Mouse (Mus musculus): ENCODE measurements around the gene Dennd4a. TPM values are rescaled to one million over a fixed set of nuclear protein-coding genes. Genes with fewer than 3 reads are reported as not detected.
A peak's percentile ranks its signal among the peaks of the same experiment; 100 is the strongest.

The Dennd4a gene
- polyA plus RNA-seq (2015; fragmentation: Nextera tagmentation; extraction: Ambion mirVana) = 6.3 and 7.1 TPM in 2 replicates

DNA sequence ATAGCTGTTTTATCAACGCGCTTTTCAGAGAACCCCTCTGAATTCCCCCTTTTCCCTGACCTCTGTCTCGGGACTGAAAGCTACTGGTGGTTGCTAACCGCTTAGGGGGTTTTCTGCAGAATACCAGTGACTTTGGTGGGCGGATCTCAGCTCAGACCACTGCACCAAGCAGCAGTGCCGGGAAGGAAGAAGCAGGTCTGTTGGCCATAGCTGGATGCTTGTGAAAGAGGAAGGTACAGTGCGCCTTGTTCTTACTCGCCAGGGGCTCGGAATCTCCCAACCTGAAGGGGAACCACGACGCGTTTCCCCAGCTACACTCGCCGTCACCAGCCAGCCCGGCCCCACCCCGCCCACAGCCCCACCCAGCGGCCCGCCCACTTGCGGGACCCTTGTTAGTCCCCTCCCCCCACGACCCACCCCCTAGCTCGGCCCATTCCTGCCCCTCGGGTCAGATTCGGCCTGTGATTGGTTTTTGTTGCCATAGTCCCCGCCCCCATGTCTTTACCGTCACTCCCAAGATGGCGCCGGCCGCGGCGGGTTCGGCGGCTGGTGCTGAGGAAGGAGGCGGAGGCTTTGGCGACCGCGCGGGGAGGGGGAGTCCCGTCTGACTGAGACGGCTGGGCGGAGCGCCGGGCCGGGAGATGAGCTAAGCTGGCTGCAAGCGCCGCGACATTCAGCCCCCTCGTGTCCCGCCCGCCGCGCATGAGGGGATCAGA lies at the start of gene Dennd4a:
TSS of gene Dennd4a (plus strand) at position 519 of the 716 bp plus-strand sequence.
- Histone ChIP-seq H3K9me3 (ENCODE audit: low read length) (no peaks in the 10 kb centered on the region), H3K27me3 (replicated peaks; ENCODE audit: insufficient read depth, low read length) (no peaks in the 10 kb centered on the region), H3K4me2 (replicated peaks; ENCODE audit: low read depth, low read length) (peak within 1 kb of the TSS; percentile 77), H3K27ac (ENCODE audit: low read length) (peak within 1 kb of the TSS; percentile 80), H3K4me3 (ENCODE audit: low read depth, low read length) (peak within 1 kb of the TSS; percentile 88), H3K4me1 (ENCODE audit: insufficient read depth, low read depth, low read length) (no peaks in the 10 kb centered on the region), H3K9ac (replicated peaks; ENCODE audit: low read depth) (peak within 1 kb of the TSS; percentile 48), H3K36me3 (ENCODE audit: insufficient read depth, low read length) (no peaks in the 10 kb centered on the region)
- WGBS = under 1% methylated on average over 49 of the region's 51 CpGs
- DNase-seq (ENCODE audit: low spot score) (peak; percentile 99), ATAC-seq (peak; percentile 98)
- TF ChIP-seq EP300 (IDR thresholded peaks at IDR 0.05) = no peak
- no peak for TF ChIP-seq CTCF (IDR thresholded peaks at IDR 0.05)

DNA sequence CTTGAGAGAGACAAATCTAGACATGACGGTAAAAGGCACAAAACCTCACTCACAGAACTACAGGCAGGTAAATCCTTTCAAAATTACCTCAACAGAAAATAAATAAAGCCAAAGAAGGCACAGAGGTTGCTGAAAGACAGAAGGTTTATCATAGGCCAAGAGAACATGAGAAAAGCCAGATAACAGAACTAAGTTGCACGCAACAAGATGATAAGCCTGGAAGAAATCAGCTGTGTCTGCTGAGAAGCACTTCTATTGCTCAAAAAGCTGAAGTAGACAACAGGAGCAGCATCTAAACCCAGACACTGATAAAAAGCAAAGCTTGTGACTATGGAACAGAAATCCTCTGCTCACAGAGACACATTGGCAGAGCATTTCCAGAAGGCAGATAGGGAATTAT lies 46.3 kb upstream of the Dennd4a start:
- no peak overlapping the region for H3K4me2 ChIP-seq (replicated peaks; ENCODE audit: low read depth, low read length)
- TF ChIP-seq CTCF (IDR thresholded peaks at IDR 0.05) (no peak), EP300 (IDR thresholded peaks at IDR 0.05) (no peak)
- no peaks in the 10 kb centered on the region for H3K36me3 ChIP-seq (ENCODE audit: insufficient read depth, low read length)
- no peaks in the 10 kb centered on the region for H3K9me3 ChIP-seq (ENCODE audit: low read length)
- ATAC-seq = no peak
- no peak overlapping the region for H3K27ac ChIP-seq (ENCODE audit: low read length)
- no peak overlapping the region for H3K9ac ChIP-seq (replicated peaks; ENCODE audit: low read depth)
- no peaks in the 10 kb centered on the region for H3K27me3 ChIP-seq (replicated peaks; ENCODE audit: insufficient read depth, low read length)
- DNase-seq (ENCODE audit: low spot score) = no peak
- 73% methylated on average over 2 of the region's 2 CpGs for WGBS
- H3K4me3 ChIP-seq (ENCODE audit: low read depth, low read length) = no peak overlapping the region
- H3K4me1 ChIP-seq (ENCODE audit: insufficient read depth, low read depth, low read length) = no peaks in the 10 kb centered on the region

- 90% methylated on average over 3 of the region's 3 CpGs for WGBS
- Histone ChIP-seq H3K4me2 (replicated peaks; ENCODE audit: low read depth, low read length) (no peak overlapping the region), H3K9ac (replicated peaks; ENCODE audit: low read depth) (no peak overlapping the region), H3K36me3 (ENCODE audit: insufficient read depth, low read length) (no peaks in the 10 kb centered on the region), H3K9me3 (ENCODE audit: low read length) (no peaks in the 10 kb centered on the region), H3K27me3 (replicated peaks; ENCODE audit: insufficient read depth, low read length) (no peaks in the 10 kb centered on the region), H3K4me3 (ENCODE audit: low read depth, low read length) (no peak overlapping the region), H3K27ac (ENCODE audit: low read length) (no peak overlapping the region), H3K4me1 (ENCODE audit: insufficient read depth, low read depth, low read length) (no peaks in the 10 kb centered on the region)
- DNase-seq (ENCODE audit: low spot score) (no peak), ATAC-seq (no peak)
- TF ChIP-seq CTCF (IDR thresholded peaks at IDR 0.05) = no peak
- TF ChIP-seq EP300 (IDR thresholded peaks at IDR 0.05) = no peak
Observed at GRCm38 (mm10) chr9:64766136-64766535, 45.0 kb upstream of the Dennd4a start.

DNA sequence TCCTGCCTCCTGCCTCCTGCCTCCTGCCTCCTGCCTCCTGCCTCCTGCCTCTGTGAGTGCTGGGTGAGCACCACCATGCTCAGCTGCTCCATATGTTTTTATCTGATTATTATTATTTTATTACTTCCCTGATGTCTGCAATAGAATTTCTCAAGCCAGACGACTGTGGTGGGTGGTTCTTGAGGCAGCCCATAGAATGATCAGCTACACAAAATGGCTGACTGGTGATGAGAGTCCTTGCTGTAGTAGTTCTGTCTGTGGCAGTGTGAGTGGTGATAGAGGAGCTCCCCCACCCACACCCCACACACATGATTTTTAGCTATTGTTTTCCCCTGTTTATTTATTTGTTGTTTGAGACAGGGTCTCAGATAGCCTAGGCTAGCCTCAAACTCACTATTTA lies 43.3 kb upstream of the Dennd4a start:
- ATAC-seq (no peak), DNase-seq (ENCODE audit: low spot score) (no peak)
- Histone ChIP-seq H3K27ac (ENCODE audit: low read length) (no peak overlapping the region), H3K36me3 (ENCODE audit: insufficient read depth, low read length) (no peaks in the 10 kb centered on the region), H3K4me3 (ENCODE audit: low read depth, low read length) (no peak overlapping the region), H3K9ac (replicated peaks; ENCODE audit: low read depth) (no peak overlapping the region), H3K27me3 (replicated peaks; ENCODE audit: insufficient read depth, low read length) (no peaks in the 10 kb centered on the region), H3K4me1 (ENCODE audit: insufficient read depth, low read depth, low read length) (no peaks in the 10 kb centered on the region), H3K9me3 (ENCODE audit: low read length) (no peaks in the 10 kb centered on the region), H3K4me2 (replicated peaks; ENCODE audit: low read depth, low read length) (no peak overlapping the region)
- 28% methylated on average over 1 of the region's 1 CpGs for WGBS
- TF ChIP-seq CTCF (IDR thresholded peaks at IDR 0.05) (no peak), EP300 (IDR thresholded peaks at IDR 0.05) (no peak)

DNA sequence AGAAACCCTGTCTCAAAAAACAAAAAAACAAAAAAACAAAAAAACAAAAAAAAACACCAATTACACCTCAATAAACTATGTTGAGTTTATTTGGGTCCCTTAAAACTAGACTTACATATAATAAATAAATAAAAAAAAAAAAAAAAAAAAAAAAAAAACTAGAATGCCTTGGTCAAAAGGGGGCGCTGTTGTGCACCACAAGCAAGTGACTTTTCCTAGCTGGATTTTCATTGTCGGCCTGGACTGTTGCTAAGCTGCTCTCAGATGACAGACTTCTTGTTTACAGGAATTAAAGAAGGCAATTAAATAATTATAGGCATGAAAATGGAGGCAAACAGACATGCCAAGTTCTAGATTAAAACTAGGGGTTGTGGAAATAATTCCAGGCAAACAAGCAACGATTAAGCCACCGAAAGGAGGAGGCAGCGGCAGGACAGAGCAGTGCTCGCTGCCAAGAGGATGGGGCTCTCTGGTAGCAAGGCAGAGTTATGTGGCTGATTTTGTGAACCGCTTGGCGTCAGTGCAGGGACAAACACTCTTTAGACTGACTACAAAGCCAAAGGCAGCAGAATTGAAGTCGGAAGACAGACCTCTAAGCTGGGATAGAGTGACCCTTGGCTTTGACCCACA lies 42.0 kb upstream of the Dennd4a start:
- H3K36me3 ChIP-seq (ENCODE audit: insufficient read depth, low read length) = no peaks in the 10 kb centered on the region
- ATAC-seq (no peak), DNase-seq (ENCODE audit: low spot score) (peak; percentile 85)
- no peak overlapping the region for H3K4me3 ChIP-seq (ENCODE audit: low read depth, low read length)
- no peaks in the 10 kb centered on the region for H3K27me3 ChIP-seq (replicated peaks; ENCODE audit: insufficient read depth, low read length)
- TF ChIP-seq CTCF (IDR thresholded peaks at IDR 0.05) (peak; percentile 71), EP300 (IDR thresholded peaks at IDR 0.05) (no peak)
- no peaks in the 10 kb centered on the region for H3K4me1 ChIP-seq (ENCODE audit: insufficient read depth, low read depth, low read length)
- H3K27ac ChIP-seq (ENCODE audit: low read length) = no peak overlapping the region
- no peak overlapping the region for H3K4me2 ChIP-seq (replicated peaks; ENCODE audit: low read depth, low read length)
- H3K9ac ChIP-seq (replicated peaks; ENCODE audit: low read depth) = no peak overlapping the region
- no peaks in the 10 kb centered on the region for H3K9me3 ChIP-seq (ENCODE audit: low read length)
- 42% methylated on average over 9 of the region's 9 CpGs for WGBS

GRCm38 (mm10) chr9:64769911-64770310 lies 41.2 kb upstream of the Dennd4a start:
- no peak for TF ChIP-seq EP300 (IDR thresholded peaks at IDR 0.05)
- no peak for TF ChIP-seq CTCF (IDR thresholded peaks at IDR 0.05)
- no peaks in the 10 kb centered on the region for H3K27me3 ChIP-seq (replicated peaks; ENCODE audit: insufficient read depth, low read length)
- H3K4me3 ChIP-seq (ENCODE audit: low read depth, low read length) = no peak overlapping the region
- no peak overlapping the region for H3K4me2 ChIP-seq (replicated peaks; ENCODE audit: low read depth, low read length)
- 88% methylated on average over 6 of the region's 6 CpGs for WGBS
- no peak overlapping the region for H3K27ac ChIP-seq (ENCODE audit: low read length)
- H3K9ac ChIP-seq (replicated peaks; ENCODE audit: low read depth) = no peak overlapping the region
- H3K36me3 ChIP-seq (ENCODE audit: insufficient read depth, low read length) = no peaks in the 10 kb centered on the region
- DNase-seq (ENCODE audit: low spot score) (no peak), ATAC-seq (no peak)
- H3K9me3 ChIP-seq (ENCODE audit: low read length) = no peaks in the 10 kb centered on the region
- H3K4me1 ChIP-seq (ENCODE audit: insufficient read depth, low read depth, low read length) = peaks cover under 1% of the 10 kb centered on the region; the same call in 1 of the 2 replicates
